Mouse (Mus musculus): ENCODE results near the gene Camsap3.

Gene Camsap3

GRCm38 (mm10) chr8:3654726-3655508, 67.8 kb downstream of the Camsap3 start:
- DNase-seq (ENCODE audit: low read depth in 1 of 2, low spot score in 2 of 2), result no peak

GRCm38 (mm10) chr8:3655526-3655925, 68.4 kb downstream of the Camsap3 start, which contains the start of gene Retn:
Gene Retn, plus strand, starts transcription at chr8:3655770.
- no peak for DNase-seq (ENCODE audit: low read depth in 1 of 2, low spot score in 2 of 2)

- DNase-seq (ENCODE audit: low read depth in 1 of 2, low spot score in 2 of 2), result no peak
Measured at GRCm38 (mm10) chr8:3656725-3657381, 69.8 kb downstream of the Camsap3 start.

All from monocyte, adult 2 months (primary cell).